Mouse (Mus musculus) kidney, embryonic 16.5 days (tissue): ENCODE measurements around the gene Ugdh. TPM values are rescaled to one million over a fixed set of nuclear protein-coding genes. Genes with fewer than 3 reads are reported as not detected.

Experiments
- ATAC-seq: fragments of 200-750 bp; cut with Nextera tagmentation; 2 replicates; pipeline ENCODE4 v1.8.0; 2017; ENCODE audit warnings: moderate TSS enrichment; ENCODE audit not compliant: low FRiP score, low TSS enrichment
- H3K27ac ChIP-seq: fragments of 300-500 bp; sonication (generic); 2 replicates; pipeline ENCODE4 v1.5.1; 2014; ENCODE audit warnings: low read length
- H3K27me3 ChIP-seq: fragments of 300-500 bp; sonication (generic); 2 replicates; pipeline ENCODE4 v1.6.1; 2014; ENCODE audit warnings: low read length, control low read depth, mixed read lengths; ENCODE audit not compliant: insufficient read depth
- H3K36me3 ChIP-seq: fragments of 300-500 bp; sonication (generic); 2 replicates; pipeline ENCODE4 v1.6.1; 2014; ENCODE audit warnings: low read length, control low read depth, mixed read lengths; ENCODE audit not compliant: insufficient read depth
- H3K4me1 ChIP-seq: fragments of 300-500 bp; sonication (generic); 2 replicates; pipeline ENCODE4 v1.6.1; 2014; ENCODE audit warnings: low read length, control low read depth, mixed read lengths; ENCODE audit not compliant: insufficient read depth
- H3K4me2 ChIP-seq: fragments of 300-500 bp; sonication (generic); replicated peaks from 2 replicates; pipeline ENCODE4 v1.6.1; 2014; ENCODE audit warnings: low read depth, low read length
- H3K4me3 ChIP-seq: fragments of 300-500 bp; sonication (generic); 2 replicates; pipeline ENCODE4 v1.5.1; 2014; ENCODE audit warnings: mild to moderate bottlenecking, low read length
- H3K9ac ChIP-seq: fragments of 300-500 bp; sonication (generic); replicated peaks from 2 replicates; pipeline ENCODE4 v1.6.1; 2014; ENCODE audit warnings: low read length
- H3K9me3 ChIP-seq: fragments of 300-500 bp; sonication (generic); 2 replicates; pipeline ENCODE4 v1.6.1; 2016; ENCODE audit warnings: low read length, control low read depth
- WGBS: fragments of 180-500 bp; shearing (Covaris S2); extraction: QIAGEN DNeasy Blood & Tissue Kit; methylation state at CpG from one replicate; pipeline ENCODE4 v1.1.7; 2014; 5-methylcytosine and 5-hydroxymethylcytosine counted together
- polyA plus RNA-seq: library from polyadenylated mRNA; unstranded; fragments of >200 nt; fragmentation: Nextera tagmentation; extraction: Ambion mirVana; gene quantifications from 2 replicates; pipeline ENCODE4 v1.2.1, GENCODE M21; 2015

The Ugdh gene
- polyA plus RNA-seq, 1 experiment from 2014 or later, result 109 TPM

DNA sequence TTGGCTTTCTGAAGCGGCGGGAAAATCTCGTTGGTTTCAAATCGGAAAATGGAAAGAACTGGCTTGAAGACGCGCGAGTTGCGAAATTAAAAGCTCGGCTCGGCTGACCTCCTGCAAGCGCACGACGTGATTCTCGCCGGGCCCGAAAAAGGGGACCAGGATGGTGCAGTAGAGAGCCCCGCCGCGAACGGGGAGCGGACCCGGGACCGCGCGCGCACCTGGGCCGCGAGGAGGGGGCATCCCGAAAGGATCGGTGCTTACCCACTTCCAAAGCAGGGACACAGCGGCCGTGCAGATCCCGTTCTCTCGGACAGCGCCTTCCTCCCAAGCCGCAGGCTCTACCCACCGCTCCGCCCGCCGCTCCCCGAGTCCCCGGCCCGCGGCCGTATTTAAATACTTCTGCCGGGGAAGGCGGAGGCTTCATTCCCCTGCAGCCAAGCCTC, 365 bp downstream of the Ugdh start:
- H3K9ac ChIP-seq, result peak overlapping the region; percentile 82
- no peaks in the 10 kb centered on the region for H3K27me3 ChIP-seq
- H3K4me2 ChIP-seq, result peak overlapping the region; percentile 68
- peaks cover 13% of the 10 kb centered on the region for H3K4me1 ChIP-seq
- ATAC-seq, result no peak
- H3K4me3 ChIP-seq, result peak overlapping the region; percentile 84
- H3K36me3 ChIP-seq, result no peaks in the 10 kb centered on the region
- H3K9me3 ChIP-seq, result no peaks in the 10 kb centered on the region
- under 1% methylated on average over 47 of the region's 47 CpGs for WGBS
- peak overlapping the region; percentile 68; the same call in 1 of the 2 replicates for H3K27ac ChIP-seq

DNA sequence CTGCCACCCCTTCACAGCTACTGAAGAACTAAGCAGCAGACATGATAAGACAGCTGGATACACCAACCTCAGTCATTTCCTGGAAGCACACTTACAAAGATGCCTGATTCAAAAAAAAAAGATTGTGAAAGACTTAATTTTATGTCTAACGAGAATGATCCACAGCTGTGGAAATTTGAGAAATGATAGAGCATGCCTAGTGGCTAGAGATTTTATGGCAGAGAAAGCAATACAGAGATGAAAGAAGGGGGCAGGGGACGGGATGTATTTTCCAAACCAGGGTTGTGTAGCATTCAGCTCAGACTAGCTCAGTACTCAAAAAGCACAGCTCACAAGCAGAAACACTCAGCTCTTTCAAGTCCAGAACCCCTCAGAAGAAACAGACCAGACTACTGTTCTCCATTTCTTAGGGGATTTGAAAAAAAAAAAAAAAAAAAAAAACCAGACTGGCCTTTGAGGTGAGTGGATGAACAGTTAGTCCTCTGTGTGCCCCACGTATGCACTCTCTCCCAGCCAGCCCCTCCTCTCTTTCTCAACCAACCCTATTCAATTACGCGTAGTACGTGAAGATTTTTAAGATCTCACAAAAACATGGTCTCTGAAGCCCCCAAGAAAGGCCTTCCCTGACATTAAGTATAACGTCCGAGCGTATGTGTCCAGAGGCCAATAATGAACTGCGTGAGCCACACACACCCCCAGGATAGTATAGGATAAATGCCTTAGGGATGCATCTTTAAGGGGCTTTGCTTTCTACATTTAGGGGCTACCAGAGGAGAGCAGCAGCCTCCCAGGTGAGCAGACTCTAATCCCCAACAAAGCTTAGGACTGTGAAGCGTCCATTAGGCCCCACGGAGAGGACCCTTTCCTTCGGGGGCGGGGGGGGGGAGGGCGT, 1.0 kb downstream of the Ugdh start:
- no peaks in the 10 kb centered on the region for H3K9me3 ChIP-seq
- H3K36me3 ChIP-seq, result no peaks in the 10 kb centered on the region
- peak overlapping the region; percentile 68 for H3K4me2 ChIP-seq
- H3K4me3 ChIP-seq, result peak overlapping the region; percentile 84
- peak overlapping the region; percentile 68 for H3K27ac ChIP-seq
- 2% methylated on average over 15 of the region's 15 CpGs for WGBS
- ATAC-seq, result no peak
- no peaks in the 10 kb centered on the region for H3K27me3 ChIP-seq
- H3K9ac ChIP-seq, result peak overlapping the region; percentile 82
- peaks cover 13% of the 10 kb centered on the region for H3K4me1 ChIP-seq

DNA sequence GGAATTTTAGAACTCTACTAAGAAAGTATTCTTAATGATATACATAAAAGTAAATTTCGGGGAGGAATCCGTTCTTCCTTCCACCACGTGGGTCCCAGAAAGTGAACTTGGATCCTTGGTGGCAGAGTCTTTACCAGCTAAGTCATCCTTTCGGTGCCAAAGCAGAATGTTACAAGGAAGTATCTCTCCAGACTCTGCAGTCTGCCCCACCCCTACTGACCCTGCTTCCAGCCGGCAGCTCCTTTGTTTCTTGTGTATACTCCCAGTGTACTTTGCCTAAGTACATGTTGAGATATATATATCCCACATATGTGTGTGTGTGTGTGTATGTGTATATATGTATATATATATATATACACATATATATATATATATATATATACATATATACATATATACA, 6.3 kb downstream of the Ugdh start:
- no peak overlapping the region for H3K9ac ChIP-seq
- 85% methylated on average over 5 of the region's 5 CpGs for WGBS

DNA sequence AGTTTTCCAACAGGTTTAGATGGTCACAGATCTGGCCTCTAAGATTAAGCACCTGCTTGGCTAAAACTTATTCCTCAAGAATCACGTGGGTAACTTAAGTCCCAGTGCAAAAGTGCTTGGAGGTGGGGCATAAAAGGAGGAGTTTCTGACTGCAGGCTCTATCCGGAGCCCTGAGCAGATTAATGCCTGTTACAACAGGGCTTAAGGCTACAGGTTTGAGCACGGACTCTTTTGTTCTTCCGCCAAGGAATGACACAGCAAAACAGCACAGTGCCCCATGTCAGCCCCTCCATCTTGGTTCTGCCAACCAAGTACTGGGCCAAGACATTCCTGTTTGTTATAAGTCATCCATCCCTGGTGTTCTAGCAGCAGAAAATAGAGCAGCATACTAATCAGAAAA, 7.4 kb downstream of the Ugdh start:
- 49% methylated on average over 4 of the region's 4 CpGs for WGBS
- 0 out of 2 replicates have a peak, but pooled peaks cover 5% of the 10 kb centered on the region for H3K4me1 ChIP-seq
- H3K36me3 ChIP-seq, result 0 out of 2 replicates have a peak, but pooled peaks cover 4% of the 10 kb centered on the region

More for the DNA sequence above, 6.3 kb downstream of the Ugdh start:
- 0 out of 2 replicates have a peak, but pooled peaks cover under 1% of the 10 kb centered on the region for H3K4me1 ChIP-seq
- H3K9me3 ChIP-seq, result no peaks in the 10 kb centered on the region
- no peaks in the 10 kb centered on the region for H3K27me3 ChIP-seq
- no peak overlapping the region for H3K27ac ChIP-seq
- no peak overlapping the region for H3K4me2 ChIP-seq
- no peak for ATAC-seq
- 0 out of 2 replicates have a peak, but pooled peaks cover 4% of the 10 kb centered on the region for H3K36me3 ChIP-seq
- H3K4me3 ChIP-seq, result no peak overlapping the region

DNA sequence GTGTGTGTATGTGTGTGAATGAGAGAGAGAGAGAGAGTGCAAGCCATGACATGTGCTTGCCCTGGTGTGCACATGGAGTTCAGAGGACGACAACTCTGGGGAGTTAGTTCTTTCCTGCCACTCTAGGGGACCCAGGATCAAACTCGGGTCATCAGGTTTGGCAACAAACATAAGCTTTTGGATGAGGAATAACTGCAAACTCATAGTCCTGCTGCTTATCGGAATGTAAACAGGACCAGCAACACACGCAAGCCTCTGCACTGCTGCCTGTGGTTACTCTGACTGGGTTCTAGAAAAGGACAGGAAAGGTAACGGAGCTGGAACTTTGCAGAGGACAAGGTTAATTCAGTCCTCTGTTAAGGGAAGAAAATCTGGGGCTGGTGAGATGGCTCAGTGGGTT, 10.5 kb downstream of the Ugdh start:
- Histone ChIP-seq H3K9me3 (no peaks in the 10 kb centered on the region), H3K4me1 (peaks cover 11% of the 10 kb centered on the region), H3K27me3 (no peaks in the 10 kb centered on the region), H3K9ac (no peak overlapping the region), H3K4me2 (no peak overlapping the region), H3K36me3 (peaks cover 24% of the 10 kb centered on the region), H3K27ac (no peak overlapping the region), H3K4me3 (no peak overlapping the region)
- no peak for ATAC-seq
- WGBS, result 92% methylated on average over 5 of the region's 5 CpGs

More for the DNA sequence above, 7.4 kb downstream of the Ugdh start:
- Histone ChIP-seq H3K27me3 (no peaks in the 10 kb centered on the region), H3K9me3 (no peaks in the 10 kb centered on the region), H3K9ac (no peak overlapping the region), H3K27ac (no peak overlapping the region), H3K4me2 (no peak overlapping the region), H3K4me3 (no peak overlapping the region)
- ATAC-seq, result no peak

DNA sequence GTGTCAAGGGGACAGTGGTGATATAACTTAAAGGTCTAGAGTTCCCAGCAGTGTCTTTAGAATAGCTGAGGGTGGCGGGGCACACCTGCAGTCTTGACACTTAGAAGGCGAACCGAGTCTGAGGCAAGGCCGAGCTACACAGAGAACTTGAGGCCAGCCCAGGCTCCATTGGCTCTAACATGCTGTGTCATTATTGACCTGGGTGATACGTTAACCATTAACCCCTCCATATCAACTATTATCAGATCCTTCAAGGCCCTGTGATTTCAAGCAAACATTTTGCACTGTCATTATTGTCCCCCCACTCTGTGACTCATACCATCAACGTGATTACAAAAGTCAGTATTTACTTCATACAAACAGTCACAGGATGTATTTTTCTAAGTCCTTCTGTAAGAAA, 11.5 kb downstream of the Ugdh start:
- H3K4me1 ChIP-seq, result peaks cover 11% of the 10 kb centered on the region
- no peak overlapping the region for H3K4me2 ChIP-seq
- 82% methylated on average over 6 of the region's 6 CpGs for WGBS
- H3K27ac ChIP-seq, result no peak overlapping the region
- no peaks in the 10 kb centered on the region for H3K27me3 ChIP-seq
- no peak overlapping the region for H3K4me3 ChIP-seq
- no peak overlapping the region for H3K9ac ChIP-seq
- peak; percentile 41; the same call in 1 of the 2 replicates for ATAC-seq
- peaks cover 24% of the 10 kb centered on the region for H3K36me3 ChIP-seq
- no peaks in the 10 kb centered on the region for H3K9me3 ChIP-seq

DNA sequence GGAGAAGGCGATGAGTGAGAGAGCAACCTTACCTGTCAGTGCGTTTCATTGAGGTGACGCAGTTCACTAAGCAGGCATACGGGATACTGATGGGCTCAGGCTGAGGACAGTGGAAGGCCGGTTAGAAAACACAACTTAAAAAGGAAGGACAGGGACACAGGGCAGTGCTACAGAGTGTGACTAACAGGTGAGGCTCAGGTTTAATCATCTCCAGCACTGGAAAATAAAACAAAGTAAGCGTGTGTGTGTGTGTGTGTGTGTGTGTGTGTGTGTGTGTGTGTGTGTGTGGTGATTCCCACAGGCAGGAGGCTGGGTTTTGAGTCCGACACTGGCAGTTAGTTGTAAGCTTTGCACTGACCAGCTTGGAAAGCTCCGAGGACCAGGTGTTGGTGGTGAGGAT, 12.9 kb downstream of the Ugdh start:
- H3K9ac ChIP-seq, result no peak overlapping the region
- H3K4me2 ChIP-seq, result no peak overlapping the region
- H3K4me3 ChIP-seq, result no peak overlapping the region
- H3K27ac ChIP-seq, result no peak overlapping the region
- peaks cover 11% of the 10 kb centered on the region for H3K4me1 ChIP-seq
- ATAC-seq, result peak; percentile 92
- WGBS, result 73% methylated on average over 8 of the region's 8 CpGs
- H3K36me3 ChIP-seq, result peaks cover 26% of the 10 kb centered on the region
- no peaks in the 10 kb centered on the region for H3K27me3 ChIP-seq
- H3K9me3 ChIP-seq, result no peaks in the 10 kb centered on the region

DNA sequence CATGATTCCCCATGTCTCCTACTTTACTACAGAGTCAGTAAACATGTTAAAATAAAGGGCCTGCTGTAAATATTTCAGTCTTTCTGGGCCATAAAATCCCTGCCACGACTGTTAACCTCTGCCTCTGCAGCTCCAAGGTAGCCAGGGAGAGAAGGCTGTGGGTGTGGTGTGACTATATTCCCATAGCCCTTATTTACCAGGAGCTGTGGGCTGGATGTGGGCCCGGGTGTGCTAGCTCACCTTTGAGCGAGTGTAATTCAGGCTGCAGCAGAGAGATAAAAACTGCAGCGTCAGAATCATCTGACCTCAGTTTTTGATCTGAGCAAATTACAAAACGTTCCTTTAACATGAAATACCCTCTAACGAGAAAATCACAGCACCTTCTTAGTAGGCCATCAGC, 14.9 kb downstream of the Ugdh start:
- no peak for ATAC-seq
- Histone ChIP-seq H3K4me1 (peaks cover 16% of the 10 kb centered on the region), H3K4me2 (no peak overlapping the region), H3K27me3 (no peaks in the 10 kb centered on the region), H3K36me3 (peaks cover 32% of the 10 kb centered on the region), H3K9me3 (no peaks in the 10 kb centered on the region), H3K27ac (peak overlapping the region; percentile 39; the same call in 1 of the 2 replicates), H3K9ac (no peak overlapping the region), H3K4me3 (no peak overlapping the region)
- WGBS, result 27% methylated on average over 6 of the region's 6 CpGs

DNA sequence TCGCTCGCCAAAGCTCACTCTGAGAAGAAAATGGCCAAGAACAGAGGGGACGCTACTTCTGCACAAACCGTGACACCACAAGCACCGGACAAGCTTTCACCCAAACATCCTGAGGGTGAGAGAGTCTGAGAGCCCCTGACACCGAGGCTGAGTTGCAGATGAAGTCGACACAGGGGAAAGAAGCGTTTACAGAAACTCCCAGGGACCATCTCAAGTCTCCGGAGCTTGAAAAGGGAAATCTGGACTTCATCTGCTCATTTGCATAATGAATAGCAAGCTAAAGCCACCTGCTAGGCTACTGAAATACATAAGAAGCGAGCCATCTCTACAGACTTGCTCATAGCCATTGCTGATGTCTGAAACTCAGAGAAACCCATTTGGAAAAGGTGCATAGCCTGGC, 16.6 kb downstream of the Ugdh start:
- Histone ChIP-seq H3K4me1 (peaks cover 19% of the 10 kb centered on the region), H3K27ac (no peak overlapping the region), H3K4me2 (no peak overlapping the region), H3K4me3 (no peak overlapping the region), H3K27me3 (no peaks in the 10 kb centered on the region), H3K9ac (no peak overlapping the region), H3K9me3 (no peaks in the 10 kb centered on the region), H3K36me3 (peaks cover 27% of the 10 kb centered on the region)
- 80% methylated on average over 10 of the region's 10 CpGs for WGBS
- ATAC-seq, result no peak
